Mouse (Mus musculus) erythroblast, embryonic 14.5 days (primary cell): Measurements from ENCODE around the gene Rabac1. TPM values are rescaled to one million over a fixed set of nuclear protein-coding genes. Genes with fewer than 3 reads are reported as not detected.

Source experiments
- H3K27me3 ChIP-seq: 2 replicates; pipeline ENCODE4 v1.6.1; 2012; ENCODE audit warnings: inconsistent platforms; ENCODE audit not compliant: control insufficient read depth
- H3K36me3 ChIP-seq: 2 replicates; pipeline ENCODE4 v1.6.1; 2012; ENCODE audit warnings: mild to moderate bottlenecking, inconsistent platforms; ENCODE audit not compliant: control insufficient read depth
- H3K4me1 ChIP-seq: 2 replicates; pipeline ENCODE4 v1.6.1; 2012; ENCODE audit warnings: inconsistent platforms; ENCODE audit not compliant: control insufficient read depth
- H3K4me3 ChIP-seq: replicated peaks from 2 replicates; pipeline ENCODE3; 2012; ENCODE audit warnings: moderate library complexity, mild to moderate bottlenecking, inconsistent platforms
- H3K9me3 ChIP-seq: 2 replicates; pipeline ENCODE4 v1.6.1; 2012; ENCODE audit warnings: low read length, inconsistent platforms, mixed read lengths; ENCODE audit not compliant: control insufficient read depth
- GATA1 ChIP-seq: IDR thresholded peaks from 2 replicates; pipeline ENCODE4 v1.6.1; 2012; ENCODE audit warnings: low read length, inconsistent platforms, mixed read lengths
- TAL1 ChIP-seq: IDR thresholded peaks from 3 replicates; pipeline ENCODE4 v1.6.1; 2012; ENCODE audit warnings: low read length, inconsistent platforms, mixed read lengths
- polyA plus RNA-seq: library from polyadenylated mRNA; stranded (reverse); fragments of >175 nt; gene quantifications from 2 replicates; pipeline ENCODE4 v1.2.3, GENCODE M21; 2012

The Rabac1 gene
- polyA plus RNA-seq, 1 experiment = 12.9 TPM

GRCm38 (mm10) chr7:24985799-24986198, 13.2 kb upstream of the Rabac1 start:
- no peaks in the 10 kb centered on the region for H3K27me3 ChIP-seq
- no peaks in the 10 kb centered on the region for H3K36me3 ChIP-seq
- no peak overlapping the region for H3K4me3 ChIP-seq
- no peaks in the 10 kb centered on the region for H3K4me1 ChIP-seq
- H3K9me3 ChIP-seq = no peaks in the 10 kb centered on the region
- TF ChIP-seq TAL1 = no peak
- no peak for TF ChIP-seq GATA1

GRCm38 (mm10) chr7:24984307-24984706, 11.8 kb upstream of the Rabac1 start:
- Histone ChIP-seq H3K9me3 (no peaks in the 10 kb centered on the region), H3K36me3 (no peaks in the 10 kb centered on the region), H3K4me1 (no peaks in the 10 kb centered on the region), H3K4me3 (no peak overlapping the region), H3K27me3 (no peaks in the 10 kb centered on the region)
- TF ChIP-seq TAL1 (no peak), GATA1 (no peak)

GRCm38 (mm10) chr7:24983396-24983795, 10.8 kb upstream of the Rabac1 start:
- H3K27me3 ChIP-seq = no peaks in the 10 kb centered on the region
- no peak overlapping the region for H3K4me3 ChIP-seq
- no peaks in the 10 kb centered on the region for H3K4me1 ChIP-seq
- TF ChIP-seq GATA1 (no peak), TAL1 (no peak)
- no peaks in the 10 kb centered on the region for H3K9me3 ChIP-seq
- H3K36me3 ChIP-seq = no peaks in the 10 kb centered on the region

- Histone ChIP-seq H3K4me1 (no peaks in the 10 kb centered on the region), H3K27me3 (no peaks in the 10 kb centered on the region), H3K9me3 (no peaks in the 10 kb centered on the region), H3K36me3 (no peaks in the 10 kb centered on the region), H3K4me3 (no peak overlapping the region)
- TF ChIP-seq TAL1 (no peak), GATA1 (no peak)
These were observed 7.9 kb upstream of the Rabac1 start for GRCm38 (mm10) chr7:24980439-24980838.

- no peak for TF ChIP-seq GATA1
- TF ChIP-seq TAL1 = no peak
- Histone ChIP-seq H3K4me3 (no peak overlapping the region), H3K9me3 (no peaks in the 10 kb centered on the region), H3K27me3 (no peaks in the 10 kb centered on the region), H3K4me1 (peaks cover 6% of the 10 kb centered on the region), H3K36me3 (no peaks in the 10 kb centered on the region)
These were observed 6.2 kb upstream of the Rabac1 start for GRCm38 (mm10) chr7:24978781-24979180.

- H3K4me1 ChIP-seq = peaks cover 29% of the 10 kb centered on the region
- no peak overlapping the region for H3K4me3 ChIP-seq
- no peaks in the 10 kb centered on the region for H3K9me3 ChIP-seq
- H3K36me3 ChIP-seq = peaks cover 3% of the 10 kb centered on the region
- no peaks in the 10 kb centered on the region for H3K27me3 ChIP-seq
- TF ChIP-seq GATA1 = no peak
- TF ChIP-seq TAL1 = no peak
These were observed 2.5 kb upstream of the Rabac1 start for GRCm38 (mm10) chr7:24974893-24975595.

GRCm38 (mm10) chr7:24973902-24974301, 1.3 kb upstream of the Rabac1 start:
- H3K9me3 ChIP-seq = no peaks in the 10 kb centered on the region
- TF ChIP-seq GATA1 = no peak
- TF ChIP-seq TAL1 = no peak
- peaks cover 29% of the 10 kb centered on the region for H3K4me1 ChIP-seq
- no peaks in the 10 kb centered on the region for H3K27me3 ChIP-seq
- no peak overlapping the region for H3K4me3 ChIP-seq
- H3K36me3 ChIP-seq = peaks cover 7% of the 10 kb centered on the region

GRCm38 (mm10) chr7:24973208-24973607, 654 bp upstream of the Rabac1 start:
- Histone ChIP-seq H3K4me1 (peaks cover 29% of the 10 kb centered on the region), H3K4me3 (no peak overlapping the region), H3K9me3 (no peaks in the 10 kb centered on the region), H3K27me3 (no peaks in the 10 kb centered on the region), H3K36me3 (peaks cover 7% of the 10 kb centered on the region)
- TF ChIP-seq TAL1 (no peak), GATA1 (no peak)

GRCm38 (mm10) chr7:24971261-24971971, 1.1 kb downstream of the Rabac1 start:
- no peaks in the 10 kb centered on the region for H3K27me3 ChIP-seq
- H3K4me1 ChIP-seq = peaks cover 29% of the 10 kb centered on the region
- H3K4me3 ChIP-seq = peak overlapping the region; percentile 82
- no peaks in the 10 kb centered on the region for H3K9me3 ChIP-seq
- H3K36me3 ChIP-seq = peaks cover 7% of the 10 kb centered on the region
- TF ChIP-seq TAL1 (no peak), GATA1 (no peak)
